ENCODE assay signal across 10 mouse cellular contexts in genomic region chr1:64709891-64710290, GRCm38 (mm10). TPM values are rescaled to one million over a fixed set of nuclear protein-coding genes. Genes with fewer than 3 reads are reported as not detected.
DNase-seq lines count a peak whose midpoint lies in the region; ATAC-seq and TF ChIP-seq lines count a peak whose summit lies in the region.
"Had no signal": no experiment of that assay in that cellular context is flagged by ENCODE, and none has a peak within 500 bp of the region (broad histone marks: within the 10 kb centered on the region; RNA-seq: fewer than 3 reads in every experiment).

No protein-coding gene starts in this region.

- 24% methylated on average over 2 of the region's 2 CpGs for WGBS in lung, postnatal 0 days
- WGBS in stomach, postnatal 0 days, result 13% methylated on average over 2 of the region's 2 CpGs

- no peaks in the 10 kb centered on the region for H3K9me3 ChIP-seq in lung, postnatal 0 days (ENCODE audit: low read length)
- H3K9me3 ChIP-seq in stomach, postnatal 0 days (ENCODE audit: control insufficient read depth, low read length), result no peaks in the 10 kb centered on the region
- H3K9me3 ChIP-seq: embryonic facial prominence, embryonic 15.5 days; stomach, embryonic 15.5 days had no signal

- no peak for DNase-seq in frontal cortex, postnatal 25 days (ENCODE audit: low spot score in 2 of 2)
- DNase-seq in lung, postnatal 0 days (ENCODE audit: low spot score), result peak; percentile 63
- DNase-seq in lung, adult 18-20 months, result no peak
- peak; percentile 67 for DNase-seq in brain, embryonic 14.5 days (ENCODE audit: low read depth)
- no peak for DNase-seq in stomach, postnatal 0 days (ENCODE audit: low spot score)
- no peak for DNase-seq in adrenal gland, adult 2 months
- no peak for DNase-seq in adrenal gland, postnatal 10 days

- H3K9ac ChIP-seq in lung, postnatal 0 days (replicated peaks; ENCODE audit: low read depth), result no peak overlapping the region
- H3K9ac ChIP-seq in stomach, postnatal 0 days (ENCODE audit: low read length), result no peak overlapping the region
- H3K9ac ChIP-seq: embryonic facial prominence, embryonic 15.5 days; stomach, embryonic 15.5 days had no signal

- no peak overlapping the region for H3K27ac ChIP-seq in lung, postnatal 0 days (ENCODE audit: low read length)
- no peak overlapping the region for H3K27ac ChIP-seq in stomach, postnatal 0 days (replicated peaks)
- H3K27ac ChIP-seq: embryonic facial prominence, embryonic 15.5 days; stomach, embryonic 15.5 days had no signal

- no peaks in the 10 kb centered on the region for H3K27me3 ChIP-seq in lung, postnatal 0 days (replicated peaks; ENCODE audit: insufficient read depth, low read length)
- H3K27me3 ChIP-seq in stomach, postnatal 0 days (ENCODE audit: control insufficient read depth, insufficient read depth, low read length), result no peaks in the 10 kb centered on the region
- H3K27me3 ChIP-seq: embryonic facial prominence, embryonic 15.5 days; stomach, embryonic 15.5 days had no signal

- H3K4me2 ChIP-seq in lung, postnatal 0 days (replicated peaks; ENCODE audit: low read depth, low read length), result no peak overlapping the region
- H3K4me2 ChIP-seq in stomach, postnatal 0 days (replicated peaks; ENCODE audit: low read depth), result no peak overlapping the region
- H3K4me2 ChIP-seq: embryonic facial prominence, embryonic 15.5 days; stomach, embryonic 15.5 days had no signal

- TF ChIP-seq CTCF in lung, postnatal 0 days (IDR thresholded peaks at IDR 0.05), result peak; percentile 68
- peak; percentile 33; the same call in 1 of the 2 replicates for TF ChIP-seq CTCF in brain, embryonic 14.5 days (IDR thresholded peaks at IDR 0.05; ENCODE audit: borderline replicate concordance, extremely low read depth, insufficient read depth, insufficient read length)
- TF ChIP-seq CTCF in stomach, postnatal 0 days (IDR thresholded peaks at IDR 0.05; ENCODE audit: low read depth), result peak; percentile 76

- TF ChIP-seq POLR2A in brain, embryonic 14.5 days (IDR thresholded peaks at IDR 0.05; ENCODE audit: borderline replicate concordance, extremely low read depth, insufficient read depth, insufficient read length, poor library complexity, severe bottlenecking), result no peak

- no peaks in the 10 kb centered on the region for H3K36me3 ChIP-seq in lung, postnatal 0 days (ENCODE audit: insufficient read depth, low read length)
- no peaks in the 10 kb centered on the region for H3K36me3 ChIP-seq in stomach, postnatal 0 days (ENCODE audit: control insufficient read depth, insufficient read depth, low read length)
- H3K36me3 ChIP-seq: stomach, embryonic 15.5 days had no signal

- H3K4me1 ChIP-seq in lung, postnatal 0 days (ENCODE audit: insufficient read depth, low read depth, low read length), result no peaks in the 10 kb centered on the region
- no peaks in the 10 kb centered on the region for H3K4me1 ChIP-seq in stomach, postnatal 0 days (replicated peaks; ENCODE audit: control insufficient read depth, insufficient read depth)
- H3K4me1 ChIP-seq: embryonic facial prominence, embryonic 15.5 days; stomach, embryonic 15.5 days had no signal

- no peak for TF ChIP-seq EP300 in lung, postnatal 0 days (IDR thresholded peaks at IDR 0.05)
- no peak for TF ChIP-seq EP300 in stomach, postnatal 0 days (optimal IDR thresholded peaks at IDR 0.05)

- no peak overlapping the region for H3K4me3 ChIP-seq in lung, postnatal 0 days (ENCODE audit: low read depth, low read length)
- no peak overlapping the region for H3K4me3 ChIP-seq in stomach, postnatal 0 days (ENCODE audit: low read depth, low read length)
- H3K4me3 ChIP-seq: embryonic facial prominence, embryonic 15.5 days; stomach, embryonic 15.5 days had no signal

- peak; percentile 48; the same call in 1 of the 2 replicates for ATAC-seq in frontal cortex, adult (ENCODE audit: low TSS enrichment)
- ATAC-seq in lung, postnatal 0 days, result no peak
- ATAC-seq in stomach, postnatal 0 days (ENCODE audit: low FRiP score, low TSS enrichment), result no peak

RNA-seq across cellular contexts. Expression of gene Ccnyl1, which starts 19.6 kb away (rescaled TPM):
- 3.9 and 4.5 TPM in 2 replicates for polyA plus RNA-seq in lung, postnatal 0 days (2015; fragmentation: Nextera tagmentation; extraction: Ambion mirVana)
- polyA plus RNA-seq in brain, embryonic 14.5 days (2012; rRNA removed), result 39.5 TPM in 2 replicates
- polyA plus RNA-seq in stomach, postnatal 0 days (2015; fragmentation: Nextera tagmentation; extraction: Ambion mirVana), result 3.9 and 4.0 TPM in 2 replicates
- 10 to 100 TPM; 16.9 to 17.2 TPM for total RNA-seq in adrenal gland, adult 2 months (2021)
- polyA plus RNA-seq in adrenal gland, adult 2 months (2012; rRNA removed), result 30.9 and 35.8 TPM in 2 replicates
- total RNA-seq in adrenal gland, postnatal 10 days (2021), result 10 to 100 TPM; 18.1 to 22.4 TPM

RNA-seq across cellular contexts. Expression of gene Fzd5, which starts 27.7 kb away (rescaled TPM):
- 3.1 and 3.5 TPM in 2 replicates for polyA plus RNA-seq in lung, postnatal 0 days (2015; fragmentation: Nextera tagmentation; extraction: Ambion mirVana)
- polyA plus RNA-seq in brain, embryonic 14.5 days (2012; rRNA removed), result 1.7 and 1.9 TPM in 2 replicates
- polyA plus RNA-seq in stomach, postnatal 0 days (2015; fragmentation: Nextera tagmentation; extraction: Ambion mirVana), result 3.7 and 3.8 TPM in 2 replicates
- total RNA-seq in adrenal gland, adult 2 months (2021), result 10 to 100 TPM; 12.5 to 21.3 TPM
- 24.7 and 29.6 TPM in 2 replicates for polyA plus RNA-seq in adrenal gland, adult 2 months (2012; rRNA removed)
- 10 to 100 TPM; 12.1 to 13.7 TPM for total RNA-seq in adrenal gland, postnatal 10 days (2021)

Comparison
In these comparisons a context has a peak if more than half of its experiments do, and no peak if none do; other contexts are left out.
1. DNase-seq: peak in lung, postnatal 0 days (single experiment) and brain, embryonic 14.5 days (single experiment); none in frontal cortex, postnatal 25 days (0 of 2), lung, adult 18-20 months (0 of 2), stomach, postnatal 0 days (single experiment), adrenal gland, adult 2 months (single experiment) and adrenal gland, postnatal 10 days (single experiment).
2. Peak in every context shown above with its lines, with median percentiles within 50 percentile points of each other: CTCF ChIP-seq.